Mouse (Mus musculus) WW6 (cell line): ENCODE data around the gene Zc2hc1c.
"Not testable (repeated sequence)": the region's sequence is repeated elsewhere in the genome, so short reads cannot be mapped to it uniquely, and the experiment has no call there.

Experiments used
- DNase-seq: peaks from one replicate; pipeline ENCODE4 v3.0.0-alpha.2; 2013; ENCODE audit warnings: low read depth, low spot score

Zc2hc1c gene

GRCm38 (mm10) chr12:85288486-85289156, at the start of gene Zc2hc1c:
Gene Zc2hc1c (plus strand): TSS chr12:85288591.
- peak; percentile 80 for DNase-seq

- DNase-seq = no peak
Observed at GRCm38 (mm10) chr12:85252083-85252482, 36.3 kb upstream of the Zc2hc1c start.

DNA sequence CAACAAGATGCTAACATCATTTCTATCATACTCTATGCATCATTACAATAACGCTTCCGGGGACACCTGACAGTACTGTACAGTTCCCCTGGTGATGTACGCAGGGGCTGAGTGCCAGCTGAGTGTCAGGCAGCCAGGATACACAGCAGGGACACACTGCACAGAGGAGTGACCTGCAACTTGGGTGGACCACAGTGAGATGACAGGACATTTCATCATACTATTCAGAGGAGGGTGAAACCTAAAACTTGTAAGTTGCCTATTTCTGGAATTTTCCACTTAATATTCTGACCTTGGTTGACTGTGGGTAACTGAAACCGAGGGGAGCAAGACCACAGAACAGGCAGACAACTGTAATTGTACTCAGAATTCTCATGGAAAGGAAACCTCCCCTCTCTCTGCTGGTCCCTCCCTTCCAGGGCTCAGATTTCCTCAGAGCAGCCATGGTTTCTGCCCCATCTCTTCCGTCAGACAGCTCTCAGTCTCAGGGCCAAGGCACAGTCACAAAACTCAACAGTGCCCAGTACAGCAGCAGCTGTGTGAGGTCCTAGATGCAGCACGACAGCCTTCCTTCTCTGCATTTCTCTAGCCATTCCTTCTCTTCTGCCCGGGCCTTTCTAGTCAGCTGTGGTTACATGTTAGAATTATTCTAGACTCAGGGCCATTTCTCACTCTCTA, 32.2 kb upstream of the Zc2hc1c start:
- DNase-seq = no peak

- no peak for DNase-seq
Observed at GRCm38 (mm10) chr12:85257008-85257639, 31.3 kb upstream of the Zc2hc1c start.

DNA sequence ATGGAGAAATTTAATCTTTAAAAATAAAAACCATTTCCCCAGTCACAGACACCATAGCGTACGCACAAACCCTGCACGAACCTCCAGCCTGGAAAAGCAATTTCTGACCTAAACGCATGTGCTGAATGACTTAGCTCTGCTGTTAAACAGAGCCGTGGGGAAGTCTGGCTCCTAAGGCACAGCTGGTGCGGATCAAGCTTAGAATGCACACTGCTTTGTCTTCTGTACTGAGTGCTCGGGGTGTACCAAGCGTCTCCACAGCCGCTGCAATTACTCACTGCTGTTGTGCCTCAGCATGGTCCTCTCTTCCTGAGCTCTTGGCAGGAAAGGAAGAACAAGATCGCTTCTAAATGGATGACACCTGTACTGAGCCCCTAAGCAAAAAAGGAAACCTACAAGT, 25.9 kb upstream of the Zc2hc1c start:
- DNase-seq = no peak

DNA sequence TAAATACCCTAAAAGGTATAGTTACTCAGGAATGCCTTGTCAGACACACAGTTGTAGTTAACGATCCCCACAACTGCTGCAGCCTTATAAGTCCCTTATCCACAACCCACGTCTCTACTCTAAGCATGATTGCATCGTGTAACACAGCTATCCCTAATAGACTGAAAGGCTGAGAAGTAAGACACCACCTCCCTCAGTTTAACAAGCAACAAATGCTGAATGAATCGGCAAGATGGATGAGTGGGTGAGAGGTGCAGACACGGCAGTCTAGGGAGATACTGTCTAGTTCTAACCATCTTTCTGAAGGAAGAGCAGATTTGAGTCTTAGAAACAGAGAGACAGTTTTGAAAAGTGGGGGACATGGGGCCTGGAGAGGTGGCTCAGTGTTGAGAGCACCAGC, 25.2 kb upstream of the Zc2hc1c start:
- DNase-seq = no peak

GRCm38 (mm10) chr12:85264531-85264930, 23.9 kb upstream of the Zc2hc1c start:
- no peak for DNase-seq

DNA sequence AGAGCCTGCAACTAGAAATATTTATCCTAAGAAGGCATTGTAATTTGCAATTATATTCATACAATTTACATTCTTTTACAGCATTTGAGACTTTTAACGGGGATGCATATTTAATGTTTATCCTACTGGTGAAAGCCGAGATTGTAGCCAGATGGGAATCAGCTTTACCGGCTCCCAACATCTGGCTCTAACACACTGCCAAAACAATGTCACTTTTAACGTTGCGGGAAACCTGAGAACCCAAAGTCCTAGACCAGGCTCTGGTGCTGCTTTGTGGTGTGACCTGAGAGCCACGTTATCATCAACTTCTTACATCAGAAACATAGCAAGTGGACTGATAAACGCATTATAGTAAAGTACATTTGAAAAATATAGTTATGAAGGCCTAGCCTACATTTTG, 23.5 kb upstream of the Zc2hc1c start:
- DNase-seq = no peak

- DNase-seq = no peak
Observed at GRCm38 (mm10) chr12:85266248-85266647, 22.1 kb upstream of the Zc2hc1c start.

DNA sequence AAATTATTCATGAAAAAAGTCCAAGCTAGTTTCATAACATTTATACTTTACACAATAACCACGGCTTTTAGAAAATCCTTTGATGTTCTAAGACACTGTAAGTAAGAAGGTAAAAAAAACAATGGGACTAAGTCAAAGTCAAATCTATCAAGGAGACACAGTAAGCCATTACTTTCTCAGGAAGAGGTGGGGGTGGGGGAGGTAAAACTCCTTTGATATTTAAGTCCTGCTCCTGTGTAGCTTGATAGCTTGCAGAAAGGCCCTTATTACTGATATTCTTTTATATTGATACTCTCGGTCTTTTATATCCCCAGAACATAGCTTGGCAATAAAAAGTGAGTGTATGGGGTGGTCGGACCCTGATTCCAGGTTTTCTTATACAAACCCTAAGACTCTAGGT, 18.6 kb upstream of the Zc2hc1c start:
- no peak for DNase-seq

- DNase-seq = peak; percentile 86
Observed at GRCm38 (mm10) chr12:85270319-85270718, 18.1 kb upstream of the Zc2hc1c start, which contains the start of gene Mlh3. Gene Mlh3 (minus strand): TSS chr12:85270599.

- DNase-seq = no peak
Observed at GRCm38 (mm10) chr12:85271132-85271842, 17.1 kb upstream of the Zc2hc1c start.

DNA sequence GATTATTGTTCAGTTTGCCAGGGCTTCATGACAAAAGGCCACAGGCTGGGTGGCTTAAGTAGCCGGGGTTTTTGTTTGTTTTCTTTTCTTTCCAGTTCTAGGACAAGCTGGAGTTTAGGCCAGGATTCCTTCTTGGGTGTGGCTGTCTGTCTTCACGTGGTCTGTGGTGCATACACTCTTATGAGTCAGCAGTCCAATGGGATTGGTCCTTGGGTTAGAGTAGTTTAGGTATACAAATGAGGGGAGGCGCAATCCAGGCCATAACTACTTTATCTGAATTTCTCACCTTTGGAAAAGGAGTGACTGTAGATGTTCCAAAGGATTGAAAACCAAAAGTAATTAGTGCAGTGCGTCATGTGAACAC, 16.6 kb upstream of the Zc2hc1c start:
- no peak for DNase-seq

DNA sequence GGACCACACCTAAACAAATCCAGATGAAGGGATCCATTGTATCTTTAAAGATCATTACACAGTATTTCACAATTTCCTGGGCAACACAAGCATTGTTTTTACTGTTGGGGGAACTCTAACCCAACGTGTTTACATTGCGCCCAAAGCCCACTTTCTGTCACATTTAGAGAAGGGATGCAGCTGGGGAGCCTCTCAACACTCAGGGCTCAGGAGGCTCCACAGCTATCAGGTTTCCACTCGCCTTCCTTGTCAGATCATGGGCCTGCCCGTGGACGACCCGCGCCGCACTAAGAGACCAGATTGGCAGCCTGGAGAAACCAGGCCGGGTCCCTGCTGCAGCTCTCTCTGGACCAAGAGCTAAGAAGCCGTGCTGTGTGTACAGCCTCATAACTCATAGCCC, 14.9 kb upstream of the Zc2hc1c start:
- DNase-seq = no peak

DNA sequence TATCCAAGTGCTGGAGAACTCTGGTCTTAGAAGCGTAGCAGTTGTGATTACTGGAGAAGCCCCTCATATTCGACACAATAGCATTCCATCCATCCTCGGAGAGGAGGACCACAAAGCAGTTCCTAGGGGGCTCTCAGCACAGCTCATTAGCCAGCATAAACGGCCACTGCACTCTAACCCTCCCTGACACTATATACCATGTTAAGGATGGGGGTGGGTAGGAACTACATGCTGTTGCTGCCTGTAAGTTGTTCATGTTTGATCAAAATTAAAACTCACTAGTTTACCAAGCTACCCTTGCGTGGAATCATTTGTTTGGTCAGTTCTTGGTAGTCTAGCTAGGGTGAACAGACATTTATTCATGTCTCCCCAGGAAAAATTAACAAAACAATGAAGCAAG, 12.1 kb upstream of the Zc2hc1c start:
- no peak for DNase-seq

- no peak for DNase-seq
Observed at GRCm38 (mm10) chr12:85278919-85279318, 9.5 kb upstream of the Zc2hc1c start.

- DNase-seq = no peak
Observed at GRCm38 (mm10) chr12:85279396-85280080, 8.9 kb upstream of the Zc2hc1c start.

DNA sequence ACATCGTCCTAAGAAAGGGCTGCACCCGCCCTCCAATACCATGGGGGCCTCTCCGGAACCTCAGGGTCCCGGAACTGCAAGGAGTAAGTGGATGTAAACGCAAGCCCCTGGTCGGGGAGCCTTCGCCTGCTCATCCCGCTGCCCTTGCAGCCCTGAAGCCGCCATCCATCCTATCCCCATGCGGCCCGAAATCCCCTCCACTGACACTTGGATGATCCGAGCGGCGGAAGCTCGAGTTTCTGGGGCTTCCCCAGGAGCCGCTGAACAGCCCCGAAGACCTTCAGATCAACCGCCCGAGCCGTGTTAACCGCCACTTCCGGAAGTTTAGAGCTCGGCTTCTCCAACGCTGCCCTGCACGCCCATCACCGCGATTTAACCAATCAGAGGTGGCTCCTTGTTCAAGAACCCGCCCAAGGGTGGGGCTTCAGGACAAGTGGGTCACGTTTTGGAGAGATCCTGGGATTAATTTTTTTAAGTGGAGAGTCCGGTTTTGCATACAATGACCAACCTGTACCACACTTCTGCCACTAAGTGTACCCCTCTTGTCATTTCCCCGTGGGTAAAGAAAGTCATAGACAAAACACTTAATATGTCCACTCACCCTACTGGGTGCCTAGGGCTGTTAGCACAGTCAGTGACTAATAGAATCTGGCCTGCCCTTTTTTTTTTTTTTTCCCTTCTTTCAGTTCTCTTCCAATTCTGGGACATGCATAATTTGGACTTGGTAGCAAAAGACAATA, 8.1 kb upstream of the Zc2hc1c start:
- DNase-seq = peak; percentile 90

DNA sequence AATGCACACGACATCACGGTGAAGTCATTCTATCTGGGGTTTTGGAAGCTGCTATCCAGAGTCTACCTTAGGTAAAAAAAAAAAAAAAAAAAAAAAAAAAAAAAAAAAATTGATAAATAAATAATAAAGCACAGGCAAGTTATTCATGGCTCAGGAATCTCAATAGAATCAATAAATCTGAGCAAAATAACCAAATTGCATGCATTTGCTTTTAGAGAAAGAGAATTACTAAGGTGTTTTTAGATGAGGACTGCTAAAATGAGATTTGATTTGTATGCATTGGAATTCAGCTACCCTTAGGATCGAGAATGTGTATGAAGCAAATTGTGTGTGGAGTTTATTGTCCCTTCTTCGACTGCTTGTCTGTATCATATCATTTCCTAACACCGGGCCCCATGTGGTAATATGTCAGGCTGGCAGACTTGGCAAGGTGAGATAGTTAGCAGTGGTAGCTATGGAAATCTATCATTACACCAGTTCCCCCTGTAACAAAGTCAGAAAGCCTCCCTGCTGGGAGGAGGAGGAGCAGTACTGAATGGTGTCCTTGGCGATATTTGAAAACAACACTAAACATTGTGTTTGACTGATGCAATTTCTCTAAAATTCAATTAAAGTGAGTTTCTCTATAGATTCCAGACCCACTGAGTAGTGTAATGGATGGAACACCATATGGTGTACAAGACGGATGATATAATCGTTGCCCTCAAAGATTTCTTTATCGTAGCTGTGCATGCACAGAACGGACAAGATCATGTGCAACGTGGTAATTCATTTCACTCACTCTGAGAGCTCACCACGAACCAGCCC, 7.3 kb upstream of the Zc2hc1c start:
- DNase-seq = no peak

DNA sequence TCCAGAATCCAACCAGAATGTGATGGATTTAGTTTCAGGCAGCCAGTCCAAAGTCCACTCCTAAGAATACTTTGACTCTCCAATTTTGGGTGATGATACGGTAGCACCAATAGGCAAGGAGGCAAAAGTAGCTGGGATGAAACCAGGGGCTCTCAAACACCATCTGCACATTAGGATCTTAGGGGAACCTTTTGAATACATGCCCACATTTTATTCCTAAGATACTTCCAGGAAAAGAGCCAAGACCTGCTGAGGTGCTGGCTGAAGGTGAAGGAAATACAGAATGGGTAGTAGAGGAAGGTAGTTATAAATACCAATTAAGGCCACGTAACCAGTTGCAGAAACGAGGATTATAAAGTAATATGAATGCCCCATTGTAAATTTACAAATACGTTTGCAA, 6.6 kb upstream of the Zc2hc1c start:
- not testable (repeated sequence) for DNase-seq
